Mouse (Mus musculus): ENCODE data around the gene Tmem169. TPM values are rescaled to one million over a fixed set of nuclear protein-coding genes. Genes with fewer than 3 reads are reported as not detected.

The Tmem169 gene
- polyA plus RNA-seq, 1 experiment from 2014 or later = 0.45 TPM

- Histone ChIP-seq H3K9ac (ENCODE audit: low read depth, low read length) (no peak overlapping the region), H3K27ac (ENCODE audit: low read length) (no peak overlapping the region), H3K36me3 (ENCODE audit: control insufficient read depth, insufficient read depth) (no peaks in the 10 kb centered on the region), H3K4me3 (ENCODE audit: low read depth, low read length) (no peak overlapping the region), H3K27me3 (ENCODE audit: control insufficient read depth, insufficient read depth, low read depth, low read length) (no peaks in the 10 kb centered on the region), H3K4me2 (ENCODE audit: low read depth, low read length) (no peak overlapping the region), H3K4me1 (ENCODE audit: control insufficient read depth, low read depth, low read length) (no peaks in the 10 kb centered on the region), H3K9me3 (replicated peaks; ENCODE audit: control insufficient read depth, low read length) (no peaks in the 10 kb centered on the region)
- 41% methylated on average over 4 of the region's 4 CpGs for WGBS (ENCODE audit: insufficient replicate concordance)
- ATAC-seq (ENCODE audit: low read depth) = 0 out of 2 replicates have a peak, but pooled peaks have one; percentile 43
Measured at GRCm38 (mm10) chr1:72293869-72294663, 9.9 kb downstream of the Tmem169 start.

GRCm38 (mm10) chr1:72295746-72296145, 11.6 kb downstream of the Tmem169 start:
- H3K27me3 ChIP-seq (ENCODE audit: control insufficient read depth, insufficient read depth, low read depth, low read length) = no peaks in the 10 kb centered on the region
- H3K36me3 ChIP-seq (ENCODE audit: control insufficient read depth, insufficient read depth) = no peaks in the 10 kb centered on the region
- no peak overlapping the region for H3K9ac ChIP-seq (ENCODE audit: low read depth, low read length)
- 52% methylated on average over 8 of the region's 8 CpGs for WGBS (ENCODE audit: insufficient replicate concordance)
- no peak overlapping the region for H3K4me3 ChIP-seq (ENCODE audit: low read depth, low read length)
- no peaks in the 10 kb centered on the region for H3K4me1 ChIP-seq (ENCODE audit: control insufficient read depth, low read depth, low read length)
- no peak overlapping the region for H3K27ac ChIP-seq (ENCODE audit: low read length)
- no peaks in the 10 kb centered on the region for H3K9me3 ChIP-seq (replicated peaks; ENCODE audit: control insufficient read depth, low read length)
- H3K4me2 ChIP-seq (ENCODE audit: low read depth, low read length) = no peak overlapping the region
- no peak for ATAC-seq (ENCODE audit: low read depth)

GRCm38 (mm10) chr1:72301845-72302244, 17.7 kb downstream of the Tmem169 start:
- Histone ChIP-seq H3K9ac (ENCODE audit: low read depth, low read length) (no peak overlapping the region), H3K27ac (ENCODE audit: low read length) (no peak overlapping the region), H3K4me2 (ENCODE audit: low read depth, low read length) (no peak overlapping the region), H3K36me3 (ENCODE audit: control insufficient read depth, insufficient read depth) (no peaks in the 10 kb centered on the region), H3K4me3 (ENCODE audit: low read depth, low read length) (no peak overlapping the region), H3K9me3 (replicated peaks; ENCODE audit: control insufficient read depth, low read length) (no peaks in the 10 kb centered on the region), H3K4me1 (ENCODE audit: control insufficient read depth, low read depth, low read length) (peaks cover under 1% of the 10 kb centered on the region; the same call in 1 of the 2 replicates), H3K27me3 (ENCODE audit: control insufficient read depth, insufficient read depth, low read depth, low read length) (no peaks in the 10 kb centered on the region)
- ATAC-seq (ENCODE audit: low read depth) = no peak
- WGBS (ENCODE audit: insufficient replicate concordance) = 59% methylated on average over 1 of the region's 1 CpGs

- H3K9ac ChIP-seq (ENCODE audit: low read depth, low read length) = no peak overlapping the region
- H3K27me3 ChIP-seq (ENCODE audit: control insufficient read depth, insufficient read depth, low read depth, low read length) = no peaks in the 10 kb centered on the region
- no peak for ATAC-seq (ENCODE audit: low read depth)
- 51% methylated on average over 3 of the region's 3 CpGs for WGBS (ENCODE audit: insufficient replicate concordance)
- H3K4me3 ChIP-seq (ENCODE audit: low read depth, low read length) = no peak overlapping the region
- no peaks in the 10 kb centered on the region for H3K9me3 ChIP-seq (replicated peaks; ENCODE audit: control insufficient read depth, low read length)
- H3K36me3 ChIP-seq (ENCODE audit: control insufficient read depth, insufficient read depth) = no peaks in the 10 kb centered on the region
- no peak overlapping the region for H3K27ac ChIP-seq (ENCODE audit: low read length)
- peaks cover 3% of the 10 kb centered on the region; the same call in 1 of the 2 replicates for H3K4me1 ChIP-seq (ENCODE audit: control insufficient read depth, low read depth, low read length)
- peak overlapping the region; percentile 93; the same call in 1 of the 2 replicates for H3K4me2 ChIP-seq (ENCODE audit: low read depth, low read length)
Measured at GRCm38 (mm10) chr1:72306241-72306640, 22.1 kb downstream of the Tmem169 start.

GRCm38 (mm10) chr1:72306679-72307181, 22.6 kb downstream of the Tmem169 start:
- Histone ChIP-seq H3K9ac (ENCODE audit: low read depth, low read length) (peak overlapping the region; percentile 74), H3K9me3 (replicated peaks; ENCODE audit: control insufficient read depth, low read length) (no peaks in the 10 kb centered on the region), H3K4me2 (ENCODE audit: low read depth, low read length) (peak overlapping the region; percentile 93)

GRCm38 (mm10) chr1:72307317-72307798, 23.2 kb downstream of the Tmem169 start, which contains the start of gene Xrcc5:
Gene Xrcc5, plus strand, starts transcription at chr1:72307421.
- no peaks in the 10 kb centered on the region for H3K36me3 ChIP-seq (ENCODE audit: control insufficient read depth, insufficient read depth)
- H3K4me2 ChIP-seq (ENCODE audit: low read depth, low read length) = peak within 1 kb of the TSS; percentile 93
- H3K4me3 ChIP-seq (ENCODE audit: low read depth, low read length) = peak within 1 kb of the TSS; percentile 76
- ATAC-seq (ENCODE audit: low read depth) = peak; percentile 97
- under 1% methylated on average over 21 of the region's 21 CpGs for WGBS (ENCODE audit: insufficient replicate concordance)
- no peaks in the 10 kb centered on the region for H3K27me3 ChIP-seq (ENCODE audit: control insufficient read depth, insufficient read depth, low read depth, low read length)
- peaks cover 3% of the 10 kb centered on the region; the same call in 1 of the 2 replicates for H3K4me1 ChIP-seq (ENCODE audit: control insufficient read depth, low read depth, low read length)
- H3K27ac ChIP-seq (ENCODE audit: low read length) = peak within 1 kb of the TSS; percentile 85
- H3K9me3 ChIP-seq (replicated peaks; ENCODE audit: control insufficient read depth, low read length) = no peaks in the 10 kb centered on the region
- peak within 1 kb of the TSS; percentile 74 for H3K9ac ChIP-seq (ENCODE audit: low read depth, low read length)

More at GRCm38 (mm10) chr1:72306679-72307181, 22.6 kb downstream of the Tmem169 start:
- peak overlapping the region; percentile 85 for H3K27ac ChIP-seq (ENCODE audit: low read length)
- peak; percentile 65 for ATAC-seq (ENCODE audit: low read depth)
- no peaks in the 10 kb centered on the region for H3K36me3 ChIP-seq (ENCODE audit: control insufficient read depth, insufficient read depth)
- WGBS (ENCODE audit: insufficient replicate concordance) = 3% methylated on average over 11 of the region's 11 CpGs
- peaks cover 3% of the 10 kb centered on the region; the same call in 1 of the 2 replicates for H3K4me1 ChIP-seq (ENCODE audit: control insufficient read depth, low read depth, low read length)
- peak overlapping the region; percentile 76 for H3K4me3 ChIP-seq (ENCODE audit: low read depth, low read length)
- H3K27me3 ChIP-seq (ENCODE audit: control insufficient read depth, insufficient read depth, low read depth, low read length) = no peaks in the 10 kb centered on the region

GRCm38 (mm10) chr1:72308919-72309318, 24.8 kb downstream of the Tmem169 start:
- Histone ChIP-seq H3K4me1 (ENCODE audit: control insufficient read depth, low read depth, low read length) (peaks cover 3% of the 10 kb centered on the region; the same call in 1 of the 2 replicates), H3K27ac (ENCODE audit: low read length) (no peak overlapping the region), H3K27me3 (ENCODE audit: control insufficient read depth, insufficient read depth, low read depth, low read length) (no peaks in the 10 kb centered on the region), H3K36me3 (ENCODE audit: control insufficient read depth, insufficient read depth) (no peaks in the 10 kb centered on the region), H3K4me2 (ENCODE audit: low read depth, low read length) (no peak overlapping the region), H3K9me3 (replicated peaks; ENCODE audit: control insufficient read depth, low read length) (no peaks in the 10 kb centered on the region), H3K4me3 (ENCODE audit: low read depth, low read length) (no peak overlapping the region), H3K9ac (ENCODE audit: low read depth, low read length) (no peak overlapping the region)
- no peak for ATAC-seq (ENCODE audit: low read depth)
- 65% methylated on average over 4 of the region's 4 CpGs for WGBS (ENCODE audit: insufficient replicate concordance)

GRCm38 (mm10) chr1:72309744-72310424, 25.7 kb downstream of the Tmem169 start:
- Histone ChIP-seq H3K36me3 (ENCODE audit: control insufficient read depth, insufficient read depth) (no peaks in the 10 kb centered on the region), H3K27me3 (ENCODE audit: control insufficient read depth, insufficient read depth, low read depth, low read length) (no peaks in the 10 kb centered on the region), H3K9ac (ENCODE audit: low read depth, low read length) (no peak overlapping the region), H3K4me2 (ENCODE audit: low read depth, low read length) (no peak overlapping the region), H3K4me1 (ENCODE audit: control insufficient read depth, low read depth, low read length) (peaks cover 3% of the 10 kb centered on the region; the same call in 1 of the 2 replicates), H3K4me3 (ENCODE audit: low read depth, low read length) (no peak overlapping the region), H3K27ac (ENCODE audit: low read length) (no peak overlapping the region), H3K9me3 (replicated peaks; ENCODE audit: control insufficient read depth, low read length) (no peaks in the 10 kb centered on the region)
- no peak for ATAC-seq (ENCODE audit: low read depth)
- WGBS (ENCODE audit: insufficient replicate concordance) = 77% methylated on average over 6 of the region's 6 CpGs

All from liver, embryonic 16.5 days (tissue).